Mouse (Mus musculus): Measurements from ENCODE around the gene Nfkbiz. TPM values are rescaled to one million over a fixed set of nuclear protein-coding genes. Genes with fewer than 3 reads are reported as not detected.

Nfkbiz gene
- polyA plus RNA-seq, 1 experiment from 2014 or later, result 16.0 TPM

GRCm38 (mm10) chr16:55819186-55819861, 19.4 kb downstream of the Nfkbiz start:
- ATAC-seq, result no peak

GRCm38 (mm10) chr16:55817717-55818515, 20.8 kb downstream of the Nfkbiz start:
- DNase-seq (ENCODE audit: low spot score), result peak; percentile 7

More at GRCm38 (mm10) chr16:55819186-55819861, 19.4 kb downstream of the Nfkbiz start:
- Histone ChIP-seq H3K27ac (ENCODE audit: low read length) (peak overlapping the region; percentile 99), H3K9ac (replicated peaks; ENCODE audit: low read depth) (peak overlapping the region; percentile 92), H3K4me3 (ENCODE audit: low read depth, low read length) (peak overlapping the region; percentile 98), H3K36me3 (ENCODE audit: insufficient read depth, low read length) (peaks cover 28% of the 10 kb centered on the region), H3K4me2 (replicated peaks; ENCODE audit: low read depth, low read length) (peak overlapping the region; percentile 54), H3K4me1 (ENCODE audit: insufficient read depth, low read depth, low read length) (peaks cover 9% of the 10 kb centered on the region; the same call in 1 of the 2 replicates), H3K27me3 (replicated peaks; ENCODE audit: insufficient read depth, low read length) (no peaks in the 10 kb centered on the region), H3K9me3 (ENCODE audit: low read length) (no peaks in the 10 kb centered on the region)
- 17% methylated on average over 15 of the region's 15 CpGs for WGBS
- peak; percentile 68 for DNase-seq (ENCODE audit: low spot score)
- 0 out of 2 replicates have a peak, but pooled peaks have one; percentile 13 for TF ChIP-seq EP300 (IDR thresholded peaks at IDR 0.05)
- TF ChIP-seq CTCF (IDR thresholded peaks at IDR 0.05), result no peak

GRCm38 (mm10) chr16:55816202-55816941, 22.3 kb downstream of the Nfkbiz start:
- WGBS, result 69% methylated on average over 13 of the region's 13 CpGs
- no peak overlapping the region; the same call in 1 of the 2 replicates for H3K4me2 ChIP-seq (replicated peaks; ENCODE audit: low read depth, low read length)
- 0 out of 2 replicates have a peak, but pooled peaks cover 4% of the 10 kb centered on the region for H3K4me1 ChIP-seq (ENCODE audit: insufficient read depth, low read depth, low read length)
- H3K4me3 ChIP-seq (ENCODE audit: low read depth, low read length), result no peak overlapping the region
- TF ChIP-seq EP300 (IDR thresholded peaks at IDR 0.05), result 0 out of 2 replicates have a peak, but pooled peaks have one; percentile 36
- peak; percentile 6; the same call in 1 of the 2 replicates for TF ChIP-seq CTCF (IDR thresholded peaks at IDR 0.05)
- H3K9ac ChIP-seq (replicated peaks; ENCODE audit: low read depth), result no peak overlapping the region
- 0 out of 2 replicates have a peak overlapping the region, but pooled peaks have one; percentile 26 for H3K27ac ChIP-seq (ENCODE audit: low read length)
- H3K9me3 ChIP-seq (ENCODE audit: low read length), result no peaks in the 10 kb centered on the region
- H3K27me3 ChIP-seq (replicated peaks; ENCODE audit: insufficient read depth, low read length), result no peaks in the 10 kb centered on the region
- DNase-seq (ENCODE audit: low spot score) (peak; percentile 77), ATAC-seq (peak; percentile 43)
- H3K36me3 ChIP-seq (ENCODE audit: insufficient read depth, low read length), result peaks cover 45% of the 10 kb centered on the region

More at GRCm38 (mm10) chr16:55817717-55818515, 20.8 kb downstream of the Nfkbiz start:
- H3K9ac ChIP-seq (replicated peaks; ENCODE audit: low read depth), result no peak overlapping the region
- peak overlapping the region; percentile 26; the same call in 1 of the 2 replicates for H3K27ac ChIP-seq (ENCODE audit: low read length)
- 87% methylated on average over 28 of the region's 28 CpGs for WGBS
- peak overlapping the region; percentile 54; the same call in 1 of the 2 replicates for H3K4me2 ChIP-seq (replicated peaks; ENCODE audit: low read depth, low read length)
- 0 out of 2 replicates have a peak, but pooled peaks cover 4% of the 10 kb centered on the region for H3K4me1 ChIP-seq (ENCODE audit: insufficient read depth, low read depth, low read length)
- H3K36me3 ChIP-seq (ENCODE audit: insufficient read depth, low read length), result peaks cover 39% of the 10 kb centered on the region
- H3K4me3 ChIP-seq (ENCODE audit: low read depth, low read length), result no peak overlapping the region
- no peaks in the 10 kb centered on the region for H3K27me3 ChIP-seq (replicated peaks; ENCODE audit: insufficient read depth, low read length)
- no peak for ATAC-seq
- TF ChIP-seq CTCF (IDR thresholded peaks at IDR 0.05) (no peak), EP300 (IDR thresholded peaks at IDR 0.05) (no peak)
- H3K9me3 ChIP-seq (ENCODE audit: low read length), result no peaks in the 10 kb centered on the region

- 71% methylated on average over 14 of the region's 14 CpGs for WGBS
- Histone ChIP-seq H3K4me2 (replicated peaks; ENCODE audit: low read depth, low read length) (no peak overlapping the region), H3K9ac (replicated peaks; ENCODE audit: low read depth) (no peak overlapping the region), H3K4me3 (ENCODE audit: low read depth, low read length) (no peak overlapping the region), H3K36me3 (ENCODE audit: insufficient read depth, low read length) (peaks cover 53% of the 10 kb centered on the region), H3K9me3 (ENCODE audit: low read length) (no peaks in the 10 kb centered on the region), H3K27ac (ENCODE audit: low read length) (no peak overlapping the region), H3K27me3 (replicated peaks; ENCODE audit: insufficient read depth, low read length) (no peaks in the 10 kb centered on the region), H3K4me1 (ENCODE audit: insufficient read depth, low read depth, low read length) (0 out of 2 replicates have a peak, but pooled peaks cover 4% of the 10 kb centered on the region)
- ATAC-seq, result no peak
- DNase-seq (ENCODE audit: low spot score), result peak; percentile 5
- TF ChIP-seq CTCF (IDR thresholded peaks at IDR 0.05) (no peak), EP300 (IDR thresholded peaks at IDR 0.05) (no peak)
Measured at GRCm38 (mm10) chr16:55815466-55815865, 23.2 kb downstream of the Nfkbiz start.

GRCm38 (mm10) chr16:55814686-55815085, 24.0 kb downstream of the Nfkbiz start:
- ATAC-seq, result peak; percentile 34
- Histone ChIP-seq H3K4me1 (ENCODE audit: insufficient read depth, low read depth, low read length) (0 out of 2 replicates have a peak, but pooled peaks cover 4% of the 10 kb centered on the region), H3K4me3 (ENCODE audit: low read depth, low read length) (no peak overlapping the region), H3K27ac (ENCODE audit: low read length) (no peak overlapping the region), H3K27me3 (replicated peaks; ENCODE audit: insufficient read depth, low read length) (no peaks in the 10 kb centered on the region), H3K36me3 (ENCODE audit: insufficient read depth, low read length) (peaks cover 57% of the 10 kb centered on the region), H3K9me3 (ENCODE audit: low read length) (no peaks in the 10 kb centered on the region), H3K9ac (replicated peaks; ENCODE audit: low read depth) (no peak overlapping the region), H3K4me2 (replicated peaks; ENCODE audit: low read depth, low read length) (no peak overlapping the region)
- DNase-seq (ENCODE audit: low spot score), result peak; percentile 71
- TF ChIP-seq CTCF (IDR thresholded peaks at IDR 0.05) (no peak), EP300 (IDR thresholded peaks at IDR 0.05) (peak; percentile 69; the same call in 1 of the 2 replicates)
- 55% methylated on average over 6 of the region's 6 CpGs for WGBS
